Mouse (Mus musculus): ENCODE measurements around the gene Atpaf2. TPM values are rescaled to one million over a fixed set of nuclear protein-coding genes. Genes with fewer than 3 reads are reported as not detected.
A peak's percentile ranks its signal among the peaks of the same experiment; 100 is the strongest.

Atpaf2 gene
- polyA plus RNA-seq, 1 experiment from 2014 or later: 39.9 TPM

DNA sequence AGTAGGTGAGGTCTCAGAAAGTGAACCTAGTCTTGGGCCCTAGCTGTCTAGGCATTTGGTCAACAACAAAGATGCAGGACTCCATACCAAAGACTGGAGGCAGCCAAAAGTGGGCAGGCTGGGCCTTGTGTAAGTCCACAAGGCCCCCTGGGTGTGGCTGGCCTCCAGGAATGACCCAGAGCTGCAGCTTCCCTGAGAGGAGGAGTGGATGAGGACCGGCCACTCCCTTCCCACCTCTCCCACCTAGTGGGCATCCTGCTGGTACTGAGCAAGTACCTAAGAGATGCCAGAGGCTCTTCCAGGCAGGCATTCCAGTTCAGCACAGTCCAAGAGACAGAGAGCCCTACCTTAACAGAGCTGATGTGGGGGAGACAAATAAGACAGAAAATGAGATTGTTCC, 58.3 kb downstream of the Atpaf2 start:
- 59% methylated on average over 1 of the region's 1 CpGs for WGBS
- H3K9me3 ChIP-seq (ENCODE audit: control insufficient read depth, low read length): no peaks in the 10 kb centered on the region

DNA sequence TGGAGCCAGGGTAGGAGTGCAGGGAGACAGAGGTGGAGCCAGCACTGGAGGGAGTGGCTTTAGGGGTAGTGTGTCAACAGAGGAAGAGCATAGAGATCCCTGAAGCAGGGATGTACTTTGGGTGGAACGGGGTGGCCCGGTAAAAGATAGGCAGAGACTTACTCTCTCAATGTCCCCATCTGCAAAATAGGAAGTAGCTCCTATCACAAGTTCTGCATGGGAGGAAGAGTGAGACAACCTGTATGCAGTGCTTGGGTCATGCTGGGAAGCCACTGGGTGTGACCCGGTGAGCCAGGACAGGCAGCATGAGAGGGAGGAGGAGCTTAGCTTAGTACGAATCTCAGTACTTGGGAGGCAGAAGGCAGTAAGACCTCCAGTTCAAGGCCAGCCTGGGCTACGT, 59.1 kb downstream of the Atpaf2 start:
- Histone ChIP-seq H3K9ac (ENCODE audit: low read length) (no peak overlapping the region), H3K4me1 (ENCODE audit: control insufficient read depth, insufficient read depth, low read length) (no peaks in the 10 kb centered on the region), H3K4me3 (ENCODE audit: low read depth, low read length) (no peak overlapping the region), H3K9me3 (ENCODE audit: control insufficient read depth, low read length) (no peaks in the 10 kb centered on the region), H3K27me3 (ENCODE audit: control insufficient read depth, insufficient read depth, low read length) (no peaks in the 10 kb centered on the region), H3K36me3 (ENCODE audit: control insufficient read depth, insufficient read depth, low read length) (no peaks in the 10 kb centered on the region), H3K27ac (ENCODE audit: low read depth, low read length) (no peak overlapping the region), H3K4me2 (no peak overlapping the region)
- WGBS: 78% methylated on average over 5 of the region's 5 CpGs
- no peak for ATAC-seq (ENCODE audit: low FRiP score)
- no peak for DNase-seq (ENCODE audit: low spot score, missing footprints)

More for the DNA sequence above, 58.3 kb downstream of the Atpaf2 start:
- no peak overlapping the region for H3K27ac ChIP-seq (ENCODE audit: low read depth, low read length)
- DNase-seq (ENCODE audit: low spot score, missing footprints): no peak
- H3K4me1 ChIP-seq (ENCODE audit: control insufficient read depth, insufficient read depth, low read length): no peaks in the 10 kb centered on the region
- no peak overlapping the region for H3K4me2 ChIP-seq
- no peaks in the 10 kb centered on the region for H3K27me3 ChIP-seq (ENCODE audit: control insufficient read depth, insufficient read depth, low read length)
- no peak overlapping the region for H3K4me3 ChIP-seq (ENCODE audit: low read depth, low read length)
- H3K9ac ChIP-seq (ENCODE audit: low read length): no peak overlapping the region
- ATAC-seq (ENCODE audit: low FRiP score): no peak
- H3K36me3 ChIP-seq (ENCODE audit: control insufficient read depth, insufficient read depth, low read length): no peaks in the 10 kb centered on the region

DNA sequence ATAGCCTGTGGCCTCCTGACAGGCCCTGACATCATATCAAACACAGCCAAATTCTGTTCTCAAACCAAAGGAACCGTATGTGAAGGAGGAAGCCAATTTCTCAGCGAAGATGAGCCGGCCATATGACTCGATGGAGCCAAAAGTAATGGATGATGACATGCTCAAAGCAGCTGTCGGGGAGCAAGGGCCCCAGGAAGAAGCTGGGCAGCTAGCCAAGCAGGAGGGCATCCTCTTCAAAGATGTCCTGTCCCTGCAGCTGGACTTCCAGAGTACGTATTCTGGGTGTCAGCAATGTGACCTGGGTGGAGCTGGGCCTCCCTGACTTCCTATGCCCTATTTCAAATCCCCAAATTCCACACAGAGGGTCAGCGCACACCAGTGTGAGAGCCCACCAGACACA, 59.7 kb downstream of the Atpaf2 start:
- no peak for DNase-seq (ENCODE audit: low spot score, missing footprints)
- H3K9ac ChIP-seq (ENCODE audit: low read length): no peak overlapping the region
- H3K9me3 ChIP-seq (ENCODE audit: control insufficient read depth, low read length): no peaks in the 10 kb centered on the region
- no peaks in the 10 kb centered on the region for H3K27me3 ChIP-seq (ENCODE audit: control insufficient read depth, insufficient read depth, low read length)
- no peaks in the 10 kb centered on the region for H3K36me3 ChIP-seq (ENCODE audit: control insufficient read depth, insufficient read depth, low read length)
- no peak for ATAC-seq (ENCODE audit: low FRiP score)
- no peak overlapping the region for H3K4me2 ChIP-seq
- WGBS: 83% methylated on average over 7 of the region's 7 CpGs
- no peak overlapping the region for H3K27ac ChIP-seq (ENCODE audit: low read depth, low read length)
- peaks cover under 1% of the 10 kb centered on the region; the same call in 1 of the 2 replicates for H3K4me1 ChIP-seq (ENCODE audit: control insufficient read depth, insufficient read depth, low read length)
- H3K4me3 ChIP-seq (ENCODE audit: low read depth, low read length): no peak overlapping the region

DNA sequence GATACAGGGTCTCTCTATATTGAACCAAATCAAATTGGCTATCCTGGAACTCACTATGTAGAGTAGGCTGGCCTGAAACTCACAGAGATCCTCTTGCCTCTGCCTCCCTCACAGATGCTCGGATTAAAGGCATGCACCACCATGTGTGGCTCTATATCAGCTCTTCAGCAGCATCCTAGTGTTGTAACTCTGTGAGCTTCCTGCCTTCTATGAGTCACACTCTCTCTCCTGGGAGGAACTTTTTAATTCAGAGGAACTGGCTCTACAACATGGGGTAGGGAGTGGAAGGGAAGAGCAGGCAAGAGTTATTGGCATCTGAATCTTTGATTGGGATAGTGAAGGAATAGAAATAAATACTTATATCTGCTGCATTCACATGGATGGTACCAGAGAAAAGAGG, 61.1 kb downstream of the Atpaf2 start:
- no peak overlapping the region for H3K4me3 ChIP-seq (ENCODE audit: low read depth, low read length)
- no peaks in the 10 kb centered on the region for H3K27me3 ChIP-seq (ENCODE audit: control insufficient read depth, insufficient read depth, low read length)
- H3K27ac ChIP-seq (ENCODE audit: low read depth, low read length): no peak overlapping the region
- H3K9ac ChIP-seq (ENCODE audit: low read length): no peak overlapping the region
- DNase-seq (ENCODE audit: low spot score, missing footprints) (no peak), ATAC-seq (ENCODE audit: low FRiP score) (no peak)
- H3K4me2 ChIP-seq: no peak overlapping the region
- H3K9me3 ChIP-seq (ENCODE audit: control insufficient read depth, low read length): no peaks in the 10 kb centered on the region
- H3K4me1 ChIP-seq (ENCODE audit: control insufficient read depth, insufficient read depth, low read length): peaks cover 4% of the 10 kb centered on the region
- 55% methylated on average over 1 of the region's 1 CpGs for WGBS
- no peaks in the 10 kb centered on the region for H3K36me3 ChIP-seq (ENCODE audit: control insufficient read depth, insufficient read depth, low read length)

- DNase-seq (ENCODE audit: low spot score, missing footprints): no peak
- H3K27me3 ChIP-seq (ENCODE audit: control insufficient read depth, insufficient read depth, low read length): no peaks in the 10 kb centered on the region
- no peaks in the 10 kb centered on the region for H3K36me3 ChIP-seq (ENCODE audit: control insufficient read depth, insufficient read depth, low read length)
- peaks cover 10% of the 10 kb centered on the region for H3K4me1 ChIP-seq (ENCODE audit: control insufficient read depth, insufficient read depth, low read length)
- no peak overlapping the region for H3K9ac ChIP-seq (ENCODE audit: low read length)
- H3K27ac ChIP-seq (ENCODE audit: low read depth, low read length): no peak overlapping the region
- WGBS: 94% methylated on average over 2 of the region's 2 CpGs
- H3K4me2 ChIP-seq: no peak overlapping the region
- H3K4me3 ChIP-seq (ENCODE audit: low read depth, low read length): no peak overlapping the region
- H3K9me3 ChIP-seq (ENCODE audit: control insufficient read depth, low read length): no peaks in the 10 kb centered on the region
- ATAC-seq (ENCODE audit: low FRiP score): no peak
Observed at GRCm38 (mm10) chr11:60355952-60356351, 62.3 kb downstream of the Atpaf2 start.

DNA sequence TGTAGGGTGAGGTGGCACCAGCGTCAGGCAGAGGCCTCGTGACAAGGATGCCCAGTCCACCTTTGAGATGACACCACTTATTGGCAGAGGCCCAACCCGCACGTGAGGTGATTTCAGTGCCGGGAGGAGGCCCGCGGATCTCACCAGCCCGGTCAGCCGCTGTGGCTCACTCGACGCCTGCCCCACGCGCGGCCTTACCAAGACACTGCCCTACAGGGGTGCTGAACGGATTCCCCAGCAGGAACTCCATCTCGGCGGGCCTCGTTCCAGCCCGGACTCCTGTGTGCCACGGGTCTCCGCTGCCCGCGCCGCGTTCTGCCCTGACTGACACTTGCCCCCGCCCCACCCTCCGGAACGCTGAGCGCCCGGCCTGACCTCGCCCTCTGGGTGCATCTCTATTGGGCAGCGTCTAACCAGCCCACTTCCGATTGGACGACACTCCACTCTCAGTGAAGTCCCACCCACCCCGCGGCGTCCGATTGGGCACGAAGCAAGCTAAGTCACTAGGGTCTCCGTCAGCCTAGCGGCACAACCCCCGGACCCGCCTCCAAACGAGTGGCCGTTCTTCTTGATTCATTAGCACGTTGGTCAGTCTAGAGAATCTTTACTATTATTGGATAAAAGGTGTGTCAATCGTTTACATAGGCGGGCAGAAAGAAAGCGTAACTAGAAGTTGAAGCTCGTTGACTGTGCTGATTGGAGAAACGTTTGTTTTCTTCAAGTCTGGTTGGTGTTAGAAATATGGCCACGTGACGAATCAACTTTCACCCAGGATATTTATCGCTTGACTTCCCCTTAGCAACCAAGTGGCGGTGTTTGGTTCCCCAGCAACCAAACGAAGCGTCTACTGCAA, 65.5 kb downstream of the Atpaf2 start, which contains the start of the genes Tom1l2 and Drc3:
Tom1l2 (minus strand) TSS at position 347 of the 853 bp plus-strand sequence.
Drc3 (plus strand) TSS at position 771 of the 853 bp plus-strand sequence.
- H3K4me2 ChIP-seq: peak within 1 kb of the TSS; percentile 91
- WGBS: under 1% methylated on average over 57 of the region's 57 CpGs
- peak within 1 kb of the TSS; percentile 63 for H3K9ac ChIP-seq (ENCODE audit: low read length)
- DNase-seq (ENCODE audit: low spot score, missing footprints) (peak; percentile 99), ATAC-seq (ENCODE audit: low FRiP score) (peak; percentile 100)
- no peaks in the 10 kb centered on the region for H3K27me3 ChIP-seq (ENCODE audit: control insufficient read depth, insufficient read depth, low read length)
- H3K9me3 ChIP-seq (ENCODE audit: control insufficient read depth, low read length): no peaks in the 10 kb centered on the region
- H3K36me3 ChIP-seq (ENCODE audit: control insufficient read depth, insufficient read depth, low read length): no peaks in the 10 kb centered on the region
- peak within 1 kb of the TSS; percentile 67 for H3K4me3 ChIP-seq (ENCODE audit: low read depth, low read length)
- no peak within 1 kb of the TSS for H3K27ac ChIP-seq (ENCODE audit: low read depth, low read length)
- peaks cover 10% of the 10 kb centered on the region for H3K4me1 ChIP-seq (ENCODE audit: control insufficient read depth, insufficient read depth, low read length)

DNA sequence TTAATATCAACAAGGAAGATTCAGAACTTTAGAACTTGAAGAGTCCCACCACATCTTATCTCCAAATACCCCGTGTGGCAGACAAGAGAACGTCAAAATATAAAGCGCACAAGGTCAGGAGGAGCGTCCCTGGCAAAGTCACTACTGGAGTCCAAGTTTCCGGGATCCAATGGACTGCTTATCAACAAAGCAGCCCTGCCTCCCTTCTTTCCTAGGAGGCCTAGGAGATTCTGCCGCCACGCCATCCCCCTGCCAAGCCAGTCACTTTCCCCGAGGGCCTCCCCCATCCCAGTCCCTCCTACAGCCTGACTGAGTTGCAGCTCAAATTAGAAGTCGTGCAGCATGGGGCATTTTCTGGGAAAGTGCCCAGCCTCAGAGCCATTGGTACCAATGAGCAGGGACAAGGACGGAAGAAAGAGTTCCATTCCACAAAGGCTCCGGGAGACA, 66.3 kb downstream of the Atpaf2 start:
- Histone ChIP-seq H3K4me2 (peak overlapping the region; percentile 91), H3K9ac (ENCODE audit: low read length) (peak overlapping the region; percentile 63), H3K4me1 (ENCODE audit: control insufficient read depth, insufficient read depth, low read length) (peaks cover 10% of the 10 kb centered on the region), H3K9me3 (ENCODE audit: control insufficient read depth, low read length) (no peaks in the 10 kb centered on the region), H3K27ac (ENCODE audit: low read depth, low read length) (no peak overlapping the region), H3K27me3 (ENCODE audit: control insufficient read depth, insufficient read depth, low read length) (no peaks in the 10 kb centered on the region), H3K4me3 (ENCODE audit: low read depth, low read length) (peak overlapping the region; percentile 67), H3K36me3 (ENCODE audit: control insufficient read depth, insufficient read depth, low read length) (no peaks in the 10 kb centered on the region)
- no peak for ATAC-seq (ENCODE audit: low FRiP score)
- WGBS: 28% methylated on average over 11 of the region's 11 CpGs
- DNase-seq (ENCODE audit: low spot score, missing footprints): peak; percentile 91

- no peaks in the 10 kb centered on the region for H3K27me3 ChIP-seq (ENCODE audit: control insufficient read depth, insufficient read depth, low read length)
- DNase-seq (ENCODE audit: low spot score, missing footprints) (no peak), ATAC-seq (ENCODE audit: low FRiP score) (no peak)
- no peak overlapping the region for H3K4me3 ChIP-seq (ENCODE audit: low read depth, low read length)
- peak overlapping the region; percentile 91; the same call in 1 of the 2 replicates for H3K4me2 ChIP-seq
- WGBS: 66% methylated on average over 2 of the region's 2 CpGs
- H3K4me1 ChIP-seq (ENCODE audit: control insufficient read depth, insufficient read depth, low read length): peaks cover 10% of the 10 kb centered on the region
- no peaks in the 10 kb centered on the region for H3K9me3 ChIP-seq (ENCODE audit: control insufficient read depth, low read length)
- H3K27ac ChIP-seq (ENCODE audit: low read depth, low read length): no peak overlapping the region
- no peaks in the 10 kb centered on the region for H3K36me3 ChIP-seq (ENCODE audit: control insufficient read depth, insufficient read depth, low read length)
- no peak overlapping the region for H3K9ac ChIP-seq (ENCODE audit: low read length)
Observed at GRCm38 (mm10) chr11:60351388-60351787, 66.9 kb downstream of the Atpaf2 start.
